Mouse (Mus musculus) MEL (cell line): Measurements from ENCODE around the gene Ppm1m. TPM values are rescaled to one million over a fixed set of nuclear protein-coding genes. Genes with fewer than 3 reads are reported as not detected.

ENCODE experiments used
- DNase-seq: peaks from one replicate; pipeline ENCODE4 v3.0.0; 2011; ENCODE audit warnings: low read depth, low spot score
- H3K27ac ChIP-seq: 2 replicates; pipeline ENCODE4 v1.5.1; 2012; ENCODE audit warnings: low read depth, mild to moderate bottlenecking, control low read depth, low read length, moderate library complexity; ENCODE audit not compliant: control insufficient read depth
- H3K27me3 ChIP-seq, 2 experiments: fragments of 150-350 bp in 1 of 2; sonication (generic) in 1 of 2; 2 replicates each; pipeline ENCODE4 v1.6.1; 2012; ENCODE audit warnings: low read length in 2 of 2, mild to moderate bottlenecking in 2 of 2, improper control_type of control experiment in 1 of 2, moderate library complexity in 1 of 2; ENCODE audit not compliant: insufficient read depth in 2 of 2, control insufficient read depth in 1 of 2
- H3K36me3 ChIP-seq, 2 experiments: 2 replicates each; pipeline ENCODE4 v1.6.1; 2012 to 2014; ENCODE audit warnings: low read length in 2 of 2, improper control_type of control experiment in 1 of 2, inconsistent platforms in 1 of 2, mild to moderate bottlenecking in 1 of 2; ENCODE audit not compliant: insufficient read depth in 2 of 2, control insufficient read depth in 1 of 2
- H3K4me1 ChIP-seq, 2 experiments: fragments of 150-350 bp in 1 of 2; sonication (generic) in 1 of 2; 2 replicates each; pipeline ENCODE4 v1.6.1; 2012; ENCODE audit warnings: low read length in 2 of 2, improper control_type of control experiment in 1 of 2, mild to moderate bottlenecking in 1 of 2; ENCODE audit not compliant: insufficient read depth in 2 of 2, control insufficient read depth in 1 of 2
- H3K4me3 ChIP-seq, 2 experiments: fragments of 150-350 bp in 1 of 2; sonication (generic) in 1 of 2; 2 replicates each; pipeline ENCODE4 v1.5.1; 2012; ENCODE audit warnings: low read depth in 2 of 2, low read length in 2 of 2, mild to moderate bottlenecking in 2 of 2, moderate library complexity in 2 of 2, control low read depth in 1 of 2, improper control_type of control experiment in 1 of 2; ENCODE audit not compliant: control insufficient read depth in 1 of 2, insufficient read depth in 1 of 2
- H3K79me2 ChIP-seq: 2 replicates; pipeline ENCODE4 v1.6.1; 2012; ENCODE audit warnings: mild to moderate bottlenecking, low read length, moderate library complexity; ENCODE audit not compliant: control insufficient read depth, poor library complexity, insufficient read depth
- H3K9ac ChIP-seq: 2 replicates; pipeline ENCODE4 v1.6.1; 2012; ENCODE audit warnings: low read depth, mild to moderate bottlenecking, control low read depth, low read length, moderate library complexity; ENCODE audit not compliant: control insufficient read depth, poor library complexity, severe bottlenecking
- H3K9me3 ChIP-seq: fragments of 150-350 bp; sonication (generic); replicated peaks from 2 replicates; pipeline ENCODE4 v1.6.1; 2012; ENCODE audit warnings: mild to moderate bottlenecking, low read length, improper control_type of control experiment, moderate library complexity; ENCODE audit not compliant: insufficient read depth
- BHLHE40 ChIP-seq: IDR thresholded peaks from 2 replicates; pipeline ENCODE4 v1.6.1; 2012; ENCODE audit warnings: low read depth, mild to moderate bottlenecking, inconsistent platforms, low read length, improper control_type of control experiment, borderline replicate concordance
- CHD1 ChIP-seq: IDR thresholded peaks from 2 replicates; pipeline ENCODE4 v1.6.1; 2012; ENCODE audit warnings: low read depth, mild to moderate bottlenecking, inconsistent platforms, low read length, improper control_type of control experiment
- CHD2 ChIP-seq: IDR thresholded peaks from 2 replicates; pipeline ENCODE4 v1.6.1; 2011; ENCODE audit warnings: low read length, improper control_type of control experiment
- CTCF ChIP-seq, 3 experiments: IDR thresholded peaks in 2 of 3; conservative IDR thresholded peaks in 1 of 3; 2 replicates each; pipeline ENCODE4 v1.5.1; 2011 to 2012; ENCODE audit warnings: low read length in 3 of 3, low read depth in 2 of 3, mild to moderate bottlenecking in 2 of 3, improper control_type of control experiment in 1 of 3, inconsistent platforms in 1 of 3, mixed read lengths in 1 of 3, moderate library complexity in 1 of 3; ENCODE audit not compliant: control insufficient read depth in 1 of 3, insufficient read depth in 1 of 3, poor library complexity in 1 of 3, severe bottlenecking in 1 of 3
- ELF1 ChIP-seq: IDR thresholded peaks from 2 replicates; pipeline ENCODE4 v1.6.1; 2014; ENCODE audit warnings: low read depth, mild to moderate bottlenecking, inconsistent platforms, low read length, improper control_type of control experiment, moderate library complexity
- ETS1 ChIP-seq: IDR thresholded peaks from 2 replicates; pipeline ENCODE4 v1.6.1; 2012; ENCODE audit warnings: low read depth, mild to moderate bottlenecking, inconsistent platforms, low read length, improper control_type of control experiment, moderate library complexity
- GABPA ChIP-seq: IDR thresholded peaks from 2 replicates; pipeline ENCODE4 v1.6.1; 2012; ENCODE audit warnings: low read depth, mild to moderate bottlenecking, inconsistent platforms, low read length, improper control_type of control experiment, moderate library complexity
- GATA1 ChIP-seq: IDR thresholded peaks from 2 replicates; pipeline ENCODE4 v1.6.1; 2011; ENCODE audit warnings: low read depth, low read length, improper control_type of control experiment
- MAFK ChIP-seq: IDR thresholded peaks from 2 replicates; pipeline ENCODE4 v1.6.1; 2011; ENCODE audit warnings: low read depth, mild to moderate bottlenecking, low read length, improper control_type of control experiment, borderline replicate concordance
- MAZ ChIP-seq: IDR thresholded peaks from 2 replicates; pipeline ENCODE4 v1.6.1; 2012; ENCODE audit warnings: low read depth, mild to moderate bottlenecking, inconsistent platforms, low read length, improper control_type of control experiment
- MYB ChIP-seq: IDR thresholded peaks from 2 replicates; pipeline ENCODE4 v1.6.1; 2011; ENCODE audit warnings: mild to moderate bottlenecking, low read depth, low read length, improper control_type of control experiment
- POLR2AphosphoS2 ChIP-seq: IDR thresholded peaks from 2 replicates; pipeline ENCODE4 v1.6.1; 2011; ENCODE audit warnings: low read length, improper control_type of control experiment
- POLR2AphosphoS5 ChIP-seq: IDR thresholded peaks from 2 replicates; pipeline ENCODE4 v1.6.1; 2012; ENCODE audit warnings: low read depth, borderline replicate concordance, mild to moderate bottlenecking, inconsistent platforms, low read length, moderate library complexity, mixed read lengths
- RCOR1 ChIP-seq: IDR thresholded peaks from 2 replicates; pipeline ENCODE4 v1.6.1; 2012; ENCODE audit warnings: low read depth, mild to moderate bottlenecking, inconsistent platforms, low read length, improper control_type of control experiment
- SIN3A ChIP-seq: IDR thresholded peaks from 2 replicates; pipeline ENCODE4 v1.6.1; 2012; ENCODE audit warnings: low read length, improper control_type of control experiment, inconsistent platforms
- SMC3 ChIP-seq: IDR thresholded peaks from 2 replicates; pipeline ENCODE4 v1.6.1; 2011; ENCODE audit warnings: low read depth, low read length, improper control_type of control experiment
- TAL1 ChIP-seq: IDR thresholded peaks from 2 replicates; pipeline ENCODE4 v1.6.1; 2012; ENCODE audit warnings: mild to moderate bottlenecking, inconsistent platforms, low read length, moderate library complexity, mixed read lengths
- TBP ChIP-seq: IDR thresholded peaks from 2 replicates; pipeline ENCODE4 v1.8.0; 2011; ENCODE audit warnings: low read depth, low read length, improper control_type of control experiment
- UBTF ChIP-seq: IDR thresholded peaks from 2 replicates; pipeline ENCODE4 v1.6.1; 2012; ENCODE audit warnings: low read depth, mild to moderate bottlenecking, inconsistent platforms, low read length, improper control_type of control experiment, moderate library complexity, borderline replicate concordance; ENCODE audit not compliant: insufficient read depth
- USF1 ChIP-seq: IDR thresholded peaks from 2 replicates; pipeline ENCODE4 v1.6.1; 2014; ENCODE audit warnings: low read depth, mild to moderate bottlenecking, inconsistent platforms, low read length, improper control_type of control experiment, moderate library complexity
- USF2 ChIP-seq, 2 experiments: IDR thresholded peaks; 2 replicates each; pipeline ENCODE4 v1.6.1; 2011 to 2012; ENCODE audit warnings: improper control_type of control experiment in 2 of 2, low read length in 2 of 2, borderline replicate concordance in 1 of 2, inconsistent platforms in 1 of 2, low read depth in 1 of 2, mild to moderate bottlenecking in 1 of 2; ENCODE audit not compliant: insufficient read depth in 1 of 2
- ZMIZ1 ChIP-seq: IDR thresholded peaks from 2 replicates; pipeline ENCODE4 v1.6.1; 2012; ENCODE audit warnings: low read depth, mild to moderate bottlenecking, inconsistent platforms, low read length, improper control_type of control experiment, moderate library complexity
- ZNF384 ChIP-seq: IDR thresholded peaks from 2 replicates; pipeline ENCODE4 v1.6.1; 2012; ENCODE audit warnings: low read depth, mild to moderate bottlenecking, inconsistent platforms, low read length, improper control_type of control experiment
- polyA plus RNA-seq, 2 experiments: library from polyadenylated mRNA; stranded (reverse) in 1 of 2; unstranded in 1 of 2; fragments of >175 nt in 1 of 2; fragments of >200 nt in 1 of 2; gene quantifications; 2 replicates each; pipeline versions ENCODE4 v1.2.1 to v1.2.4; 2012; ENCODE audit warnings: low replicate concordance in 2 of 2, low read depth in 1 of 2; ENCODE audit not compliant: insufficient read length in 2 of 2, insufficient read depth in 1 of 2, missing spikeins in 1 of 2
- total RNA-seq: library from RNA; depleted of rRNA; stranded (reverse); fragments of 300-350 nt; gene quantifications from 2 replicates; pipeline ENCODE4 v1.2.3, GENCODE M21; 2012

The Ppm1m gene
- total and polyA plus RNA-seq, 3 experiments, result 34.2 to 47.2 TPM; not detected in 1

DNA sequence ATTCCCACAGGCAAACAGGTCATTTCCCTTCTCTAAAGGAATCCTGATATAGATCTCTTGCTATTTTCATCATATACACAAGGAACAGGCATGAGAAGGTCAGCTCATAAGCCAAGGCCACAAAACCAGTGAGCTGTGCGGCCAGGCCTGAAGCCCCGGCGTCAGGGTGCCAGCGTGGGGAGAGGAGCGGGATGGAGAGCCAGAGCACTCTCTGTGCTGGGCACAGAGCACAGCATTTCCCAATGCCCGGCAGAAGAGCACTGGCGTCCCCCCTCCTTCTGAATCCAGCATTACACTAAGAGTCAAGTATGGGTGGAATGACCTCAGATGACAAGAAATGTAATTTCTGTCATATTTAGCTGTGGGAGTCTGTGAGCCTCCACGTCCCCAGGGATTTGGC is 37.9 kb upstream of the Ppm1m start:
- H3K36me3 ChIP-seq, result peaks cover 0 to 7% of the 10 kb centered on the region in 2 experiments; a peak in 1 of 4 replicates
- H3K4me1 ChIP-seq, result no peaks in the 10 kb centered on the region
- no peak overlapping the region for H3K4me3 ChIP-seq
- H3K9ac ChIP-seq, result no peak overlapping the region
- H3K9me3 ChIP-seq, result no peaks in the 10 kb centered on the region
- no peak overlapping the region for H3K27ac ChIP-seq
- DNase-seq, result no peak
- H3K27me3 ChIP-seq, result no peaks in the 10 kb centered on the region
- no peaks in the 10 kb centered on the region for H3K79me2 ChIP-seq
- no peak for TF ChIP-seq MYB
- no peak for TF ChIP-seq GATA1
- TF ChIP-seq TAL1, result no peak
- no peak for TF ChIP-seq TBP
- TF ChIP-seq ETS1, result no peak
- TF ChIP-seq POLR2AphosphoS5, result no peak
- TF ChIP-seq ZMIZ1, result no peak
- no peak for TF ChIP-seq USF2 (IDR thresholded peaks at IDR 0.05; ENCODE audit: borderline replicate concordance in 1 of 2, insufficient read depth in 1 of 2, low read depth in 1 of 2, low read length in 2 of 2)
- TF ChIP-seq RCOR1, result no peak
- no peak for TF ChIP-seq MAFK

- Histone ChIP-seq H3K27ac (no peak overlapping the region), H3K79me2 (no peaks in the 10 kb centered on the region), H3K36me3 (peaks cover 0 to 6% of the 10 kb centered on the region in 2 experiments; a peak in 1 of 4 replicates), H3K4me3 (no peak overlapping the region), H3K9ac (no peak overlapping the region)
- TF ChIP-seq USF2 (IDR thresholded peaks at IDR 0.05; ENCODE audit: borderline replicate concordance in 1 of 2, insufficient read depth in 1 of 2, low read depth in 1 of 2, low read length in 2 of 2) (no peak), CHD1 (no peak), SMC3 (no peak), SIN3A (no peak), ZNF384 (no peak), CHD2 (no peak), TAL1 (no peak), GABPA (no peak), MAZ (no peak), UBTF (no peak), USF1 (no peak), BHLHE40 (no peak), POLR2AphosphoS2 (no peak), ELF1 (no peak), CTCF (IDR thresholded peaks at IDR 0.05 in 2 of 3, conservative IDR thresholded peaks at IDR 0.05 in 1 of 3; ENCODE audit: control insufficient read depth in 1 of 3, insufficient read depth in 1 of 3, low read depth in 2 of 3, low read length in 3 of 3, poor library complexity in 1 of 3, severe bottlenecking in 1 of 3) (no peak)
- TF ChIP-seq, all 39 proteins: peak for 0
- no peaks in the 10 kb centered on the region for H3K9me3 ChIP-seq
- H3K27me3 ChIP-seq, result no peaks in the 10 kb centered on the region
- H3K4me1 ChIP-seq, result no peaks in the 10 kb centered on the region
- no peak for DNase-seq
Measured at GRCm38 (mm10) chr9:106236818-106237211, 37.3 kb upstream of the Ppm1m start.
